Mouse (Mus musculus) hindbrain, embryonic 16.5 days (tissue): Measurements from ENCODE around the gene Ddx19b. TPM values are rescaled to one million over a fixed set of nuclear protein-coding genes. Genes with fewer than 3 reads are reported as not detected.
"Not testable (repeated sequence)": the region's sequence is repeated elsewhere in the genome, so short reads cannot be mapped to it uniquely, and the experiment has no call there.

Experiments
- ATAC-seq: fragments of 200-750 bp; cut with Nextera tagmentation; 2 replicates; pipeline ENCODE4 v1.8.0; 2017; ENCODE audit warnings: moderate TSS enrichment, moderate library complexity
- H3K27ac ChIP-seq: fragments of 300-500 bp; sonication (generic); 2 replicates; pipeline ENCODE4 v1.5.1; 2014; ENCODE audit warnings: low read depth, mild to moderate bottlenecking, control low read depth, low read length, moderate library complexity
- H3K27me3 ChIP-seq: fragments of 300-500 bp; sonication (generic); replicated peaks from 2 replicates; pipeline ENCODE4 v1.6.1; 2014; ENCODE audit warnings: low read length; ENCODE audit not compliant: control insufficient read depth, insufficient read depth
- H3K36me3 ChIP-seq: fragments of 300-500 bp; sonication (generic); 2 replicates; pipeline ENCODE4 v1.6.1; 2014; ENCODE audit warnings: mild to moderate bottlenecking, low read length, moderate library complexity, mixed read lengths; ENCODE audit not compliant: control insufficient read depth, insufficient read depth
- H3K4me1 ChIP-seq: fragments of 300-500 bp; sonication (generic); 2 replicates; pipeline ENCODE4 v1.6.1; 2014; ENCODE audit warnings: low read depth, low read length; ENCODE audit not compliant: control insufficient read depth, insufficient read depth
- H3K4me2 ChIP-seq: fragments of 300-500 bp; sonication (generic); 2 replicates; pipeline ENCODE4 v1.6.1; 2014; ENCODE audit warnings: mild to moderate bottlenecking, low read length, control low read depth, moderate library complexity
- H3K4me3 ChIP-seq: fragments of 300-500 bp; sonication (generic); 2 replicates; pipeline ENCODE4 v1.5.1; 2014; ENCODE audit warnings: mild to moderate bottlenecking, low read length, control low read depth, moderate library complexity
- H3K9ac ChIP-seq: fragments of 300-500 bp; sonication (generic); 2 replicates; pipeline ENCODE4 v1.6.1; 2014; ENCODE audit warnings: low read depth, mild to moderate bottlenecking, control low read depth, low read length, moderate library complexity
- H3K9me3 ChIP-seq: fragments of 300-500 bp; sonication (generic); 2 replicates; pipeline ENCODE4 v1.6.1; 2014; ENCODE audit warnings: mild to moderate bottlenecking, low read length, moderate library complexity; ENCODE audit not compliant: control insufficient read depth
- WGBS: fragments of 180-500 bp; shearing (Covaris S2); extraction: QIAGEN DNeasy Blood & Tissue Kit; methylation state at CpG from one replicate; pipeline ENCODE4 v1.1.7; 2014; 5-methylcytosine and 5-hydroxymethylcytosine counted together
- microRNA-seq: library from miRNA; unstranded; fragments of <30 nt; microRNA quantifications from one replicate; pipeline ENCODE4, GENCODE M21; 2017
- polyA plus RNA-seq: library from polyadenylated mRNA; unstranded; fragments of >200 nt; fragmentation: Nextera tagmentation; extraction: Ambion mirVana; gene quantifications from 2 replicates; pipeline ENCODE4 v1.2.1, GENCODE M21; 2015

The Ddx19b gene
- polyA plus RNA-seq, 1 experiment from 2014 or later = 6.9 TPM

DNA sequence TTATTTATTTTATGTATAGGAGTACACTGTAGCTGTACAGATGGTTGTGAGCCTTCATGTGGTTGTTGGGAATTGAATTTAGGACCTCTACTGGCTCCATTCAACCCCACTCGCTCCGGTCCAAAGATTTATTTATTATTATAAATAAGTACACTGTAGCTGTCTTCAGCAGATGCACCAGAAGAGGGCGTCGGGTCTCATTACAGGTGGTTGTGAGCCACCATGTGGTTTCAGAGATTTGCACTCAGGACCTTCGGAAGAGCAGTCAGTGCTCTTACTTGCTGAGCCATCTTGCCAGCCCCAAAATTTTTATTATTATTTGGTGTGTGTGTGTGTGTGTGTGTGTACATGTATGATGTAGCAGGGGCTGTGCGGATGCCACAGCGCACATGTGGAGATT is 73.0 kb downstream of the Ddx19b start:
- not testable (repeated sequence) for H3K4me1 ChIP-seq, H3K27me3 ChIP-seq, H3K27ac ChIP-seq, H3K4me2 ChIP-seq, ATAC-seq, H3K9me3 ChIP-seq, H3K4me3 ChIP-seq, H3K9ac ChIP-seq
- peaks cover 15% of the 10 kb centered on the region for H3K36me3 ChIP-seq
- 94% methylated on average over 7 of the region's 7 CpGs for WGBS

GRCm38 (mm10) chr8:110958135-110958534 is 73.4 kb downstream of the Ddx19b start:
- H3K4me1 ChIP-seq = peaks cover 7% of the 10 kb centered on the region
- no peak overlapping the region for H3K9ac ChIP-seq
- H3K27ac ChIP-seq = no peak overlapping the region
- peaks cover 15% of the 10 kb centered on the region for H3K36me3 ChIP-seq
- H3K4me2 ChIP-seq = no peak overlapping the region
- 90% methylated on average over 5 of the region's 5 CpGs for WGBS
- ATAC-seq = no peak
- H3K27me3 ChIP-seq = no peaks in the 10 kb centered on the region
- H3K4me3 ChIP-seq = no peak overlapping the region
- no peaks in the 10 kb centered on the region for H3K9me3 ChIP-seq

DNA sequence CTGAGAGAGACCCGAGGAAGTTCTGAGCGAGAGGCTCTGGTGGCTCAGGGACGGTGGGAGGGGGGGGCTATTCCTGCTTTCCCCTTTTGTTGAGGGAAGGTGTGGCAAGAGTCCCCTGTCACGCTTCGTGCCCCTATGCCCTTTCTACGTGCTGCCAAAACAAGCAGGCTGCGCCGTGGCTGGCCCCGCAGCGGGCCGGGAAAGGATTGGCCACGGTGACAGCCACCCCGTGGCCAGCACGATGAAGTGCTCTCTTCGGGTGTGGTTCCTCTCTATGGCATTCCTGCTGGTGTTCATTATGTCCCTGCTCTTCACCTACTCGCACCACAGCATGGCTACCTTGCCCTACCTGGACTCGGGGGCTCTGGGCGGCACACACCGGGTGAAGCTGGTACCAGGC is 74.1 kb downstream of the Ddx19b start:
- peaks cover 7% of the 10 kb centered on the region for H3K4me1 ChIP-seq
- H3K4me2 ChIP-seq = no peak overlapping the region
- H3K27ac ChIP-seq = peak overlapping the region; percentile 20; the same call in 1 of the 2 replicates
- H3K9me3 ChIP-seq = no peaks in the 10 kb centered on the region
- H3K27me3 ChIP-seq = no peaks in the 10 kb centered on the region
- ATAC-seq = no peak; the same call in 1 of the 2 replicates
- H3K4me3 ChIP-seq = no peak overlapping the region
- H3K36me3 ChIP-seq = peaks cover 15% of the 10 kb centered on the region
- 92% methylated on average over 19 of the region's 19 CpGs for WGBS
- H3K9ac ChIP-seq = no peak overlapping the region

- 72% methylated on average over 15 of the region's 15 CpGs for WGBS
These were observed 74.7 kb downstream of the Ddx19b start for GRCm38 (mm10) chr8:110956619-110957450.

DNA sequence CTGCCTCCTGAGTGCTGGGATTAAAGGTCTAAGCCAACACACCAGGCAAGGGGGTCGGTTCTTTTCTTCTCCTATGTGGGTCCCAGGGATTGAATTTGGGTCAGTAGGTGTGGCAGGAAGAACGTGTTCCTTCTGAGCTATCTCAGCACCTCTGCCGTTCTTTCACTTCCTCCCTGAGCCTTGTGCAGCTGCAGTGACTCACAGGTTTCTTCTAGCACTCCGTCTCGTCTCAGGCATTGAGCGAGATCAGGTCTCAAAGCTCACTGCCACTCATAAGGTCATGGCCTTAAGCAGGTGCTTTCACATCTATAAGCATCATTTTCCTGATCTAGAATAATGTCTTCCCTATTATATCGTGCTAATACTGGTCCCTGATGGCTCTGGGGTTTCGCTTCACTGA is 76.8 kb downstream of the Ddx19b start:
- Histone ChIP-seq H3K27ac (no peak overlapping the region), H3K27me3 (no peaks in the 10 kb centered on the region), H3K4me2 (no peak overlapping the region), H3K9me3 (no peaks in the 10 kb centered on the region), H3K9ac (no peak overlapping the region), H3K36me3 (peaks cover 13% of the 10 kb centered on the region), H3K4me3 (no peak overlapping the region), H3K4me1 (peaks cover 7% of the 10 kb centered on the region)
- no peak for ATAC-seq
- 76% methylated on average over 8 of the region's 8 CpGs for WGBS

More at GRCm38 (mm10) chr8:110956619-110957450, 74.7 kb downstream of the Ddx19b start:
- Histone ChIP-seq H3K9me3 (no peaks in the 10 kb centered on the region), H3K27ac (peak overlapping the region; percentile 20; the same call in 1 of the 2 replicates), H3K4me2 (no peak overlapping the region), H3K9ac (no peak overlapping the region), H3K36me3 (peaks cover 13% of the 10 kb centered on the region), H3K4me1 (peaks cover 7% of the 10 kb centered on the region), H3K4me3 (no peak overlapping the region), H3K27me3 (no peaks in the 10 kb centered on the region)
- ATAC-seq = peak; percentile 82

Small RNA genes lying within 50 kb of the gene (microRNA-seq; reads per million reads assigned to microRNA genes)
- gene Gm24103 (not detected), gene Mir3473d (not detected)

Other genes with a start within 250 kb of the Ddx19b start
- 7.7 and 8.8 TPM in 2 replicates for gene Il34, start 225.8 kb downstream of the Ddx19b start, polyA plus RNA-seq
- 74.1 and 77.4 TPM in 2 replicates for gene Cog4, start 185.2 kb downstream of the Ddx19b start, polyA plus RNA-seq
- gene Sf3b3, start 185.0 kb downstream of the Ddx19b start, polyA plus RNA-seq = 78.4 and 92.3 TPM in 2 replicates
- 7.2 and 8.1 TPM in 2 replicates for gene Fuk, start 129.3 kb downstream of the Ddx19b start, polyA plus RNA-seq
- 23.5 and 26.5 TPM in 2 replicates for gene St3gal2, start 111.8 kb downstream of the Ddx19b start, polyA plus RNA-seq
- gene Ddx19a, start 34.0 kb downstream of the Ddx19b start, polyA plus RNA-seq = 10.1 and 12.8 TPM in 2 replicates
- gene Aars, start 1.4 kb upstream of the Ddx19b start, polyA plus RNA-seq = 92.2 and 94.7 TPM in 2 replicates
- gene Exosc6, start 24.6 kb upstream of the Ddx19b start, polyA plus RNA-seq = not detected in 2 replicates
- 0.49 and 0.65 TPM in 2 replicates for gene Clec18a, start 60.7 kb upstream of the Ddx19b start, polyA plus RNA-seq
- 9.5 and 10.5 TPM in 2 replicates for gene Pdpr, start 62.9 kb upstream of the Ddx19b start, polyA plus RNA-seq
- 58.1 and 66.1 TPM in 2 replicates for gene Glg1, start 227.5 kb upstream of the Ddx19b start, polyA plus RNA-seq